Mouse (Mus musculus): ENCODE data around the gene Myt1l. TPM values are rescaled to one million over a fixed set of nuclear protein-coding genes. Genes with fewer than 3 reads are reported as not detected.

Myt1l gene
- total RNA-seq, 2 experiments from 2014 or later: 202 to 240 TPM

- DNase-seq (ENCODE audit: extremely low spot score in 1 of 2, low spot score in 1 of 2): no peak
These were observed 121.4 kb downstream of the Myt1l start for GRCm38 (mm10) chr12:29649510-29650152.

GRCm38 (mm10) chr12:29652516-29652915, 124.3 kb downstream of the Myt1l start:
- no peak for DNase-seq (ENCODE audit: extremely low spot score in 1 of 2, low spot score in 1 of 2)

GRCm38 (mm10) chr12:29655197-29655632, 127.0 kb downstream of the Myt1l start:
- DNase-seq (ENCODE audit: extremely low spot score in 1 of 2, low spot score in 1 of 2): no peak

GRCm38 (mm10) chr12:29655673-29656072, 127.5 kb downstream of the Myt1l start:
- no peak for DNase-seq (ENCODE audit: extremely low spot score in 1 of 2, low spot score in 1 of 2)

GRCm38 (mm10) chr12:29657061-29657460, 128.9 kb downstream of the Myt1l start:
- DNase-seq (ENCODE audit: extremely low spot score in 1 of 2, low spot score in 1 of 2): no peak

DNA sequence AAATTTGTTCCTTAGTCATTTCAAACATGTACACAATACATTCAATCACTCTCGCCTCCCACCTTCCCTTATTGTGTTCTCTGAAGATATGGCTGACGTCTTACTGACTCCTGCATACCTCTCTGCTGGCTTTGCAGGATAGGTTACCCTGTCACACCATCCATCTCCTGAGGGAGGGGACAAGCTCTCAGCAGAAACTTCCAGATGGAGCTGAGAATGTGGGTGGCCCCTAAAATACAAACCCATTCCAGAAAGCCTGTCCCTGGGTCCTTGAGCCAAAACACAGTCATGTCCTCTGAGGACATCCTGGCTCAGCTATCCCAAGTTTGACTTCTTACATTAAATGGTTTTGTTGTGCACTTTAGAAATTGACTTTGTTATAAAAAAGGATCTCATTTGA, 129.7 kb downstream of the Myt1l start:
- DNase-seq (ENCODE audit: extremely low spot score in 1 of 2, low spot score in 1 of 2): no peak

DNA sequence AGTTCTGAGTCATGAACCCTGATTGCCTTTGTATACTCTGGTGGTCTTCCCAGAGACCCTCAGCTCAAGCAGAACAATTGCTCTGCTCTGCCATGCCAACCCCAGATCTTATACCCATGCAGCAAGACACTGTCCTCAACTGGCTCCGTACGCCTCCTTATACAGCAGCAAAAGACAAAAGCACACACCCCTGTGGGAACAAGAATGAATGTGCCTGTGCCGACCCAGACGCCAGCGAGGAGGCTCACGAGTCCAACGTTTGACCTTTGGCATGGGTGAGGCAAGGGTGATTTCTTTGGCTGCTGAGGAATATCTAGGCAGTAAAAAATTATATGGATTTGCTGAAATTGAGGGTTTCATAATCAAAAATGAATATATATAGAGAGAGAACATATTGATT, 143.8 kb downstream of the Myt1l start:
- DNase-seq (ENCODE audit: extremely low spot score in 1 of 2, low spot score in 1 of 2): no peak

GRCm38 (mm10) chr12:29675594-29676362, 147.6 kb downstream of the Myt1l start:
- peak in 1 of 2 experiments; percentile 63 for DNase-seq (ENCODE audit: extremely low spot score in 1 of 2, low spot score in 1 of 2)

- no peak for DNase-seq (ENCODE audit: extremely low spot score in 1 of 2, low spot score in 1 of 2)
These were observed 154.2 kb downstream of the Myt1l start for GRCm38 (mm10) chr12:29682384-29682783.

GRCm38 (mm10) chr12:29682946-29683345, 154.8 kb downstream of the Myt1l start:
- DNase-seq (ENCODE audit: extremely low spot score in 1 of 2, low spot score in 1 of 2): no peak

- DNase-seq (ENCODE audit: extremely low spot score in 1 of 2, low spot score in 1 of 2): no peak
These were observed 158.1 kb downstream of the Myt1l start for GRCm38 (mm10) chr12:29686241-29686640.

DNA sequence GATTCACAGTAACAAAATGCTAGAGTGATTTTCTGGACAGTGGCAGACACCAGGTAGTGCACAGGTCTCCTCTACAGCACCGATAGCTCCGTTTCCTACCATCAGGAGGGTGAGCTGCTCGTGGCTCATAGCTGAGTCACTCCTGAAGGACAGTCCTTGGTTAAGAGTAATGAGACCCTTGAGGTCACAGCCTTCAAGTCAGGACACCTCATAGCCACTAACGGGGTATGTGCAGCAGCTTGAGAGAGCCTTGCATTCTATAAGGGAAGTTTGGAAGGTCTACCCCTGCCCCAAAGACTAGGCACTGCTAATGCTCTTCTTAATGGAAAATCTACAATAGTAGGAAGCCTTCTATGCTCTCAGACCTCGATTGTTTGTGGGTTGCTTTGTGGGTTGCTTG, 163.4 kb downstream of the Myt1l start:
- DNase-seq (ENCODE audit: extremely low spot score in 1 of 2, low spot score in 1 of 2): no peak

- no peak for DNase-seq (ENCODE audit: extremely low spot score in 1 of 2, low spot score in 1 of 2)
These were observed 167.0 kb downstream of the Myt1l start for GRCm38 (mm10) chr12:29695194-29695593.

DNA sequence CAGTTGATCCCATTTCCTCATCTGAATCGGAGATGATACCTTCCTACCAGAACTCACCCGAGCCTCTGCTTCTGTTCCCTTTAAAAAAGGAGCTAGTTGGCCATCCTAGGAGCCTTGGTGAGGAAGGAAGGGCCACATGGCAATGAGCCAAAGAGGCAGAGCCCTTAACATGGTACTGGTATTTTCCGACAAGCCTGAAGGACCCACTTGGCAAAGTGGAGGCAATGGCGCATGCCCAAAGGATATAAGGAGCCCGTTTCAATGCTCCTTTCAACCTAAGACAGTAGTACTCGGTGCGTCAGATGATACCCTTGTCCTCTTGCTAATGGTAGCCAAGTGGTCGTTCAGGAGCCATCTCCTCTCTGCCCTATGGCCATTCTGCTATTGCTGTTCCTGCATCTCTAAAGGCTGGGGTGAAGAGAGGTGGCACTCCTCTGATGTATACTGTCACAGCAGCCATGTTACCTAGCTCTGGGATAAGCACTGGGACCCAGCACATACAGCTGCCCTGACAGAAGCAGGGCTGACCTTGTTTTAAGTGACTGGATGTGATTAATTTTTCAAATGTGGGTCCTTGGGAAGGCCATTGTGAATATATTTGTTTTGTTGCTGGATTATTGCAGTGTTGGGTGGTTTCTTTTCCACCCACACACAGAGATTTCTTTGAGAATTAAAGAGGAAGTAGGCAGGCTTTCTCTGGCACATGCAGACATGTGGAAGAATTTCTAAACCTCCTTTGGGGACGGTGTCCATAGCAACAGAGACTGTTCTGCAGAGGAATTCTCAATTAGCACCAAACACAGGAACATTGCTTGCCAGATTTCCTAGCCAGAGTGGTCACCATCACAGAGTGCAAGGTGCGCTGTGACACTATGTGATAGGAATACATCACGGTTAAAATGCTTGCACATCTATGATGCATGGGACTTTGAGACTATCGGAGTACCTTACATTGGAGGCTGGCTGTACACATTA, 169.6 kb downstream of the Myt1l start:
- peak in 1 of 2 experiments; percentile 26 for DNase-seq (ENCODE audit: extremely low spot score in 1 of 2, low spot score in 1 of 2)

DNA sequence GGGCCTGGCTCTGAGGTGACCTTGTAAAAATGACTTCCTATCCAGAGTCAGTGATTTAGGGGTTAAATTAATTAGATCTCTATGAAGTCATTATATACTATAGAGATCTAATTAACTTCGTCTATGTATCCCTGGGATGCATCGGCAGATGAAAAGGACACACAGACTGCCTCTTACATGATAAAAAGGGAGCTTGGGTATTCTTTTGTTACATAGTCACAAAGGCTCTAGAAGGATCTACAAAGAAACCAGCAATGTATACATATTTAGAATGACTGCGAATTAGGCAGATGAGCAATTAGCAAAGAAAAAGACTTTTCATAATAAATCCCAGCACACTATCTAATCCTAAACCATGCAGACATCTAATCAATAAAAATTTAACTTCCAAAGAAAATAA, 170.4 kb downstream of the Myt1l start:
- DNase-seq (ENCODE audit: extremely low spot score in 1 of 2, low spot score in 1 of 2): no peak

DNA sequence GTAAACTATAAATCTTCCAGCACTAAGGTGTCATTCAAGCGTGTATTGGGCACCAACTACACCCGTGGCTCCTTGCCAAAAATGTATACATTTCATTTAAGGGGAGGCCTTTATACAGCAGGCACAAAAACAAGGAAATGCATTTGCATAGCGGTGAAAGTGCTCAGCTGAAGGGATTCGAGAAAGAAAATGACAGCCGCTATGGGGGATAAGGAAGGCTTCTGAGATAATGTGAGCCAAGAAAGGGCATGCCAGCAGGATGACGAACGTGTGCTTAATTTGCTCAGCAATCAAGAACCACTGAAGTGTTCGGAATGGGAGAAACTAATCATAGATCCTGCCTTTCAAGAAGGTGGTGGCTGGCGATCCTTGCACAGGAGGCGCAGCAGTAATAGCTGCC, 170.8 kb downstream of the Myt1l start:
- no peak for DNase-seq (ENCODE audit: extremely low spot score in 1 of 2, low spot score in 1 of 2)

DNA sequence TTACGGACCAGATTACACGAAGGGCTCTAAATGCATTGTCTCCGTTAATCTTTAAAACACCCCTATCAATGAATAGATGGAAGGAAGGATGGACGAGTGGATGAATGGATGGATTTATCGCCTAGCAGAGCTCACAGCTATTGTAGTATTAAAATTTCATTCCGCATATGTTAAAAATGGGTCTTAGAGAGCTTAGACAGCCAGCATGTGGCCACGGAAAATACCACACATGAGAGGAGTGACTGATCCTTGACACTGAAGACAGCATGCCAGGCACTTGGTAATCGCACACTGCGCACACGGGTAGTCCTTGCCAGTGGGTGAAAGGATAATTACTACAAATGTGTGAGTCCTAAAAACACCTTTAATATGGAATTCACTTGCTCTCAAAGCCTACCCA, 171.2 kb downstream of the Myt1l start:
- no peak for DNase-seq (ENCODE audit: extremely low spot score in 1 of 2, low spot score in 1 of 2)

- no peak for DNase-seq (ENCODE audit: extremely low spot score in 1 of 2, low spot score in 1 of 2)
These were observed 171.8 kb downstream of the Myt1l start for GRCm38 (mm10) chr12:29700026-29700425.

GRCm38 (mm10) chr12:29701076-29701475, 172.9 kb downstream of the Myt1l start:
- DNase-seq (ENCODE audit: extremely low spot score in 1 of 2, low spot score in 1 of 2): no peak

DNA sequence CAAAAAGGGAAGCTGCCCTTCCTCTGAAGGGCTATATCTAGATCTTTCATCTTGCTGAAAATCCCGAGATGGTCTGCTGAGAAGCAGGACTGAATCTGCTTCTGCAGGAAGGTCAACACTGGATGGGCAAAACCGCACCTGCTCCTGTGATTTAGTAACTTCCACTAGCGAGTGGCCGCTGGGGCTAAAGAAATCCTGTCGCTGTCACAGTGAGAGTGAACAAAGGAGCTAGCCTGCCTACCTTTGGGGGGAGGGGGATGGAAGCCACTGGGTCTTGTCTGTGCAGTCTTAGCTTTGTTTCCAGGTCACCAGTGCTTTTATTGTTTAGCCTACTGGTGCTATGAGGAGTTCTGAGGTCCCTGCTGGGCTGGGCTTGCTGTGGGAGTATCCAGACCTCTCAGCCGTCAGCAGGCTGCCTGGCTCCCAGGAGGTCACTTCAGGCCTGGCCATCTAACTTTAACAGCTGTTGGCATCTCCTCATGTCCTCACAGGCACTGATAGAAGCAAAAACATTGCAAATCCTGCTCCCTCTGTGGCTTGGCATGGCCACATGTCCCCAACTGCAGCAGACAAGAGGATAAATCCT, 173.6 kb downstream of the Myt1l start:
- DNase-seq (ENCODE audit: extremely low spot score in 1 of 2, low spot score in 1 of 2): no peak
